Mouse (Mus musculus): ENCODE data around the gene Usp51.
"Not testable (repeated sequence)": the region's sequence is repeated elsewhere in the genome, so short reads cannot be mapped to it uniquely, and the experiment has no call there.

GRCm38 (mm10) chrX:153037972-153038744 lies 31.9 kb downstream of the Usp51 start:
- not testable (repeated sequence) for TF ChIP-seq CTCF (IDR thresholded peaks at IDR 0.05; ENCODE audit: insufficient read depth, low read length); POLR2A (IDR thresholded peaks at IDR 0.05; ENCODE audit: borderline replicate concordance, extremely low read depth, low read depth, low read length)
